Mouse (Mus musculus): ENCODE results near the gene Thrb. TPM values are rescaled to one million over a fixed set of nuclear protein-coding genes. Genes with fewer than 3 reads are reported as not detected.
"Not testable (repeated sequence)": the region's sequence is repeated elsewhere in the genome, so short reads cannot be mapped to it uniquely, and the experiment has no call there.

Thrb gene
- polyA plus RNA-seq, 1 experiment, result 5.4 TPM

- no peak overlapping the region for H3K27ac ChIP-seq (ENCODE audit: insufficient read depth, low read length)
- no peak for DNase-seq
Measured at GRCm38 (mm10) chr14:17929585-17929984, 269.5 kb downstream of the Thrb start.

GRCm38 (mm10) chr14:17933475-17933874, 273.4 kb downstream of the Thrb start:
- no peak for DNase-seq
- no peak for TF ChIP-seq POLR2A (IDR thresholded peaks at IDR 0.05; ENCODE audit: borderline replicate concordance, insufficient read depth, low read length)
- no peak for TF ChIP-seq CTCF (IDR thresholded peaks at IDR 0.05; ENCODE audit: borderline replicate concordance, insufficient read depth, low read depth, low read length)
- H3K4me3 ChIP-seq (replicated peaks; ENCODE audit: insufficient read depth, low read depth, low read length), result no peak overlapping the region
- WGBS, result 70% methylated on average over 2 of the region's 2 CpGs
- H3K4me1 ChIP-seq (ENCODE audit: control insufficient read depth, insufficient read depth, low read length), result no peaks in the 10 kb centered on the region
- H3K27ac ChIP-seq (ENCODE audit: insufficient read depth, low read length), result no peak overlapping the region
- H3K27me3 ChIP-seq (ENCODE audit: control insufficient read depth, insufficient read depth, low read length), result no peaks in the 10 kb centered on the region

More at GRCm38 (mm10) chr14:17929585-17929984, 269.5 kb downstream of the Thrb start:
- 80% methylated on average over 5 of the region's 5 CpGs for WGBS
- no peak for TF ChIP-seq CTCF (IDR thresholded peaks at IDR 0.05; ENCODE audit: borderline replicate concordance, insufficient read depth, low read depth, low read length)
- TF ChIP-seq POLR2A (IDR thresholded peaks at IDR 0.05; ENCODE audit: borderline replicate concordance, insufficient read depth, low read length), result no peak
- Histone ChIP-seq H3K27me3 (ENCODE audit: control insufficient read depth, insufficient read depth, low read length) (no peaks in the 10 kb centered on the region), H3K4me3 (replicated peaks; ENCODE audit: insufficient read depth, low read depth, low read length) (no peak overlapping the region), H3K4me1 (ENCODE audit: control insufficient read depth, insufficient read depth, low read length) (no peaks in the 10 kb centered on the region)

DNA sequence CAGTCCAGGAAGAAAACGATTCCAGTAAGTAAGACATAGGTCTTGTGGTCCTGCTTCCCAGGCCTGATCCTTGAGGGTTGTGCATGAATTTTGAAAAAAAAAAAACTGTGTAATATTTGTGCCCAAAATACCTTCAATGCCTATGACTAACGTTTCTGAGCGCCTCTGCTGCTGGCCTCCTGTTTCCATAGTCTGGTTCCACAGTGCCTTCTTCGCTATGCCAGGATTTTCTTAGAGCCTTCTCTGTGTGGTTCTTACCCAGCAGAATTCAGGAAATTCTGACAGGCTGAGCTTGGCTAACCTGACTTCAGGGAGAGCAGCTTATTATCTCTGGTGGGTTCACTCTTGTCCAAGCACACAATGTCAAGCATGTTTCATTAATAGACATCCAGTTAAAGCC, 274.7 kb downstream of the Thrb start:
- 78% methylated on average over 4 of the region's 4 CpGs for WGBS
- not testable (repeated sequence) for H3K27me3 ChIP-seq (ENCODE audit: control insufficient read depth, insufficient read depth, low read length); DNase-seq; H3K4me3 ChIP-seq (replicated peaks; ENCODE audit: insufficient read depth, low read depth, low read length); H3K27ac ChIP-seq (ENCODE audit: insufficient read depth, low read length); H3K4me1 ChIP-seq (ENCODE audit: control insufficient read depth, insufficient read depth, low read length)

- TF ChIP-seq CTCF (IDR thresholded peaks at IDR 0.05; ENCODE audit: borderline replicate concordance, insufficient read depth, low read depth, low read length) (no peak), POLR2A (IDR thresholded peaks at IDR 0.05; ENCODE audit: borderline replicate concordance, insufficient read depth, low read length) (no peak)
- 94% methylated on average over 2 of the region's 2 CpGs for WGBS
- Histone ChIP-seq H3K4me1 (ENCODE audit: control insufficient read depth, insufficient read depth, low read length) (no peaks in the 10 kb centered on the region), H3K27ac (ENCODE audit: insufficient read depth, low read length) (no peak overlapping the region), H3K4me3 (replicated peaks; ENCODE audit: insufficient read depth, low read depth, low read length) (no peak overlapping the region), H3K27me3 (ENCODE audit: control insufficient read depth, insufficient read depth, low read length) (no peaks in the 10 kb centered on the region)
- DNase-seq, result no peak
Measured at GRCm38 (mm10) chr14:17954038-17954437, 294.0 kb downstream of the Thrb start.

DNA sequence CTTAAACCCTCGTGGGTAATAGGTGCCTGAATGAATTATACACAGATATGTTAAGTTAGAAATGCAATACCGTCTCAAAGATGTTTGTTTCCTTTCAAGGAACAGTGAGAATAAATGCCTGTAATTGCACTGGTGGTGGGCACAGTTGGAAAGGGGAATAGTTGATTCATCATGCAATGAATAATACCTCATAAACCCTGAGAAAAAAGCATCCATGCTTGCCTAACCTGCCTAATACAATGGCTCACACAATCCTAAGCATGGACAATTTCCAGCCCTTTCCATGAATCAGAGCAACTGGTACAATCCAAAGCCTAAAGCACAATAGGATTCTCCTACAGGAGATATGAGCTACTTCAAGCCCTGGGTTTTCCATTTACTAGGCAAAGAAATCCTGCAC, 299.8 kb downstream of the Thrb start:
- Histone ChIP-seq H3K27me3 (ENCODE audit: control insufficient read depth, insufficient read depth, low read length) (no peaks in the 10 kb centered on the region), H3K4me3 (replicated peaks; ENCODE audit: insufficient read depth, low read depth, low read length) (no peak overlapping the region), H3K4me1 (ENCODE audit: control insufficient read depth, insufficient read depth, low read length) (no peaks in the 10 kb centered on the region), H3K27ac (ENCODE audit: insufficient read depth, low read length) (no peak overlapping the region)
- no peak for DNase-seq
- TF ChIP-seq CTCF (IDR thresholded peaks at IDR 0.05; ENCODE audit: borderline replicate concordance, insufficient read depth, low read depth, low read length) (no peak), POLR2A (IDR thresholded peaks at IDR 0.05; ENCODE audit: borderline replicate concordance, insufficient read depth, low read length) (no peak)
- 52% methylated on average over 2 of the region's 2 CpGs for WGBS

DNA sequence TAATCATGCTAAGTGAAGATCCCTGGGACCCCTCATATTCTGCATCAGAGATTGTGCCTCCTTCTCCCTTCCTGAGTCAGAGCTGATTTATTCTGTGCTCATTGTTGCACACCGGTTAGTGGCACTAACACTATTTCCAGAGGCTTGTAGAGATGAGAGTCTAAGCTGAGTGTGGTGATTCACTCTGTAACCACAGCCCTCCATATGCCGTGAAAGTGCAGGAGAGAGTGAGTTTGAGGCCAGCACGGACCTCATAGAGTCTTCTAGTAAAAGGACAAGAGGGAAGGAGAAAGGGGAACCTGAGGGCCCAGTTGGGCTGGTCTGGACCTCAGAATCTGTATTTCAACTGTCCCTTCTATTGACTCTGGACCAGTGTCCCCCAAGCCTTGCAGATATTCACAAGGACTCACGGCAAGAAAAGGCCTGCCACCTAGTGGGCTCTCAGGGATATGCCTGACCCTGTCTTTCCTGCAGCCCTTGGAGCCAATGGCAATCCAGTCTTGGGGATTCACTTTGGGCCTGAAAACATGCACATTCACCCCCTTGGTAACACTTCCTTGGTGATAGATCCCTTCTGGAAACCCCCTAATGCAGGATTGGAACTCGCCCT, 307.2 kb downstream of the Thrb start:
- 36% methylated on average over 5 of the region's 5 CpGs for WGBS
- Histone ChIP-seq H3K4me3 (replicated peaks; ENCODE audit: insufficient read depth, low read depth, low read length) (no peak overlapping the region), H3K27ac (ENCODE audit: insufficient read depth, low read length) (no peak overlapping the region), H3K27me3 (ENCODE audit: control insufficient read depth, insufficient read depth, low read length) (no peaks in the 10 kb centered on the region), H3K4me1 (ENCODE audit: control insufficient read depth, insufficient read depth, low read length) (no peaks in the 10 kb centered on the region)
- peak; percentile 32 to 44 for DNase-seq
- TF ChIP-seq CTCF (IDR thresholded peaks at IDR 0.05; ENCODE audit: borderline replicate concordance, insufficient read depth, low read depth, low read length), result peak; percentile 74
- no peak for TF ChIP-seq POLR2A (IDR thresholded peaks at IDR 0.05; ENCODE audit: borderline replicate concordance, insufficient read depth, low read length)

DNA sequence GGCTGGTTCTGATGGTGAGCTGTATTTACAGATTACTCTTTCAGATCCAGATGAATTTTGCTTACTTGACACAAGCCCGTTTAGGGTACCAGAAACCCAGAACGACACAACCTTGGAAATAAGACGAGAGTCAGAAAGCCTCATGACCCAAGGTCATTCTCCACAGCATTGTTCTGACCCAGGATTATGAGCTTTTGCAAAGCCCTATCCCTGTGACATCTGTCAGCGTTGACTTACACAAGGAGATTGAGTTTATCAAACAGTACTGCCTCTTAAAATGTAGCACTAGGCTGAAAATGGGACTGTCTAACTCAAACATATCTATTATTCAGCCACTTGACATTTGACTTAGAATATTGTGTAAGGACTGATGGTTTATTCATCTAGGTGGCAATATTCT, 312.1 kb downstream of the Thrb start:
- Histone ChIP-seq H3K27me3 (ENCODE audit: control insufficient read depth, insufficient read depth, low read length) (no peaks in the 10 kb centered on the region), H3K27ac (ENCODE audit: insufficient read depth, low read length) (no peak overlapping the region), H3K4me3 (replicated peaks; ENCODE audit: insufficient read depth, low read depth, low read length) (no peak overlapping the region), H3K4me1 (ENCODE audit: control insufficient read depth, insufficient read depth, low read length) (no peaks in the 10 kb centered on the region)
- no peak for DNase-seq
- TF ChIP-seq POLR2A (IDR thresholded peaks at IDR 0.05; ENCODE audit: borderline replicate concordance, insufficient read depth, low read length), result no peak
- no peak for TF ChIP-seq CTCF (IDR thresholded peaks at IDR 0.05; ENCODE audit: borderline replicate concordance, insufficient read depth, low read depth, low read length)
- 88% methylated on average over 4 of the region's 4 CpGs for whole genome bisulfite sequencing

- no peak overlapping the region for H3K4me3 ChIP-seq (replicated peaks; ENCODE audit: insufficient read depth, low read depth, low read length)
- TF ChIP-seq POLR2A (IDR thresholded peaks at IDR 0.05; ENCODE audit: borderline replicate concordance, insufficient read depth, low read length), result no peak
- TF ChIP-seq CTCF (IDR thresholded peaks at IDR 0.05; ENCODE audit: borderline replicate concordance, insufficient read depth, low read depth, low read length), result no peak
- no peak overlapping the region for H3K27ac ChIP-seq (ENCODE audit: insufficient read depth, low read length)
- DNase-seq, result no peak
- no peaks in the 10 kb centered on the region for H3K4me1 ChIP-seq (ENCODE audit: control insufficient read depth, insufficient read depth, low read length)
- WGBS, result 73% methylated on average over 6 of the region's 6 CpGs
- no peaks in the 10 kb centered on the region for H3K27me3 ChIP-seq (ENCODE audit: control insufficient read depth, insufficient read depth, low read length)
Measured at GRCm38 (mm10) chr14:17972665-17973064, 312.6 kb downstream of the Thrb start.
